In genomic region chr11:69413221-69414181, GRCm38 (mm10) we compare ENCODE assay signal across 8 mouse cellular contexts. TPM values are rescaled to one million over a fixed set of nuclear protein-coding genes. Genes with fewer than 3 reads are reported as not detected.
DNase-seq lines count a peak whose midpoint lies in the region; ATAC-seq and TF ChIP-seq lines count a peak whose summit lies in the region.

Gene Kdm6b (minus strand): TSS chr11:69413675.

- no peaks in the 10 kb centered on the region; the same call in 1 of the 2 replicates for H3K36me3 ChIP-seq in intestine, postnatal 0 days (ENCODE audit: control insufficient read depth, insufficient read depth)
- H3K36me3 ChIP-seq in limb, embryonic 13.5 days: peaks cover 21% of the 10 kb centered on the region
- H3K36me3 ChIP-seq in neural tube, embryonic 12.5 days: peaks cover 8% of the 10 kb centered on the region

- H3K4me1 ChIP-seq in intestine, postnatal 0 days (replicated peaks; ENCODE audit: control insufficient read depth, insufficient read depth, low read length): peaks cover 16% of the 10 kb centered on the region
- H3K4me1 ChIP-seq in limb, embryonic 13.5 days: peaks cover 57% of the 10 kb centered on the region
- H3K4me1 ChIP-seq in neural tube, embryonic 12.5 days: peaks cover 70% of the 10 kb centered on the region

- 26% methylated on average over 12 of the region's 12 CpGs for WGBS in intestine, postnatal 0 days
- WGBS in limb, embryonic 13.5 days: 32% methylated on average over 12 of the region's 12 CpGs
- 44% methylated on average over 12 of the region's 12 CpGs for WGBS in neural tube, embryonic 12.5 days

- no peaks in the 10 kb centered on the region for H3K27me3 ChIP-seq in intestine, postnatal 0 days (replicated peaks; ENCODE audit: control insufficient read depth, insufficient read depth, low read length)
- no peaks in the 10 kb centered on the region for H3K27me3 ChIP-seq in limb, embryonic 13.5 days
- H3K27me3 ChIP-seq in neural tube, embryonic 12.5 days (replicated peaks): no peaks in the 10 kb centered on the region

- H3K9ac ChIP-seq in intestine, postnatal 0 days (ENCODE audit: low read depth, low read length): peak within 1 kb of the TSS; percentile 7; the same call in 1 of the 2 replicates
- peak within 1 kb of the TSS; percentile 97 for H3K9ac ChIP-seq in limb, embryonic 13.5 days
- peak within 1 kb of the TSS; percentile 95 for H3K9ac ChIP-seq in neural tube, embryonic 12.5 days

- no peaks in the 10 kb centered on the region for H3K9me3 ChIP-seq in intestine, postnatal 0 days (ENCODE audit: control insufficient read depth)
- no peaks in the 10 kb centered on the region for H3K9me3 ChIP-seq in limb, embryonic 13.5 days
- H3K9me3 ChIP-seq in neural tube, embryonic 12.5 days: no peaks in the 10 kb centered on the region

- TF ChIP-seq CTCF in intestine, postnatal 0 days (IDR thresholded peaks at IDR 0.05; ENCODE audit: low read depth): peak; percentile 35; the same call in 1 of the 2 replicates

- intact Hi-C loops in gastrocnemius, postnatal 36 days (cut with DNase I): loop anchor here (10.0 kb wide), 2 partner anchors 319 to 581 kb away; partner anchors contain the start of genes Gabarap, Per1 and Phf23

- ATAC-seq in intestine, postnatal 0 days: no peak
- ATAC-seq in limb, embryonic 13.5 days (ENCODE audit: low FRiP score, low read depth): no peak
- no peak for ATAC-seq in neural tube, embryonic 12.5 days (ENCODE audit: low FRiP score, low read depth)
- ATAC-seq in erythroblast, adult 5-6 weeks (replicated peaks; ENCODE audit: low FRiP score, poor library complexity, severe bottlenecking): no peak

- H3K4me3 ChIP-seq in intestine, postnatal 0 days (ENCODE audit: low read depth, low read length): peak within 1 kb of the TSS; percentile 7; the same call in 1 of the 2 replicates
- H3K4me3 ChIP-seq in limb, embryonic 13.5 days: peak within 1 kb of the TSS; percentile 82
- peak within 1 kb of the TSS; percentile 76 for H3K4me3 ChIP-seq in neural tube, embryonic 12.5 days

- H3K4me2 ChIP-seq in intestine, postnatal 0 days (replicated peaks; ENCODE audit: low read depth): peak within 1 kb of the TSS; percentile 86
- H3K4me2 ChIP-seq in limb, embryonic 13.5 days (replicated peaks): peak within 1 kb of the TSS; percentile 98
- H3K4me2 ChIP-seq in neural tube, embryonic 12.5 days (replicated peaks): peak within 1 kb of the TSS; percentile 98

- peak; percentile 55 to 80 for DNase-seq in urinary bladder, adult 18-20 months (ENCODE audit: low spot score in 2 of 2)
- DNase-seq in urinary bladder, postnatal 4 days (ENCODE audit: low spot score in 2 of 2): no peak
- peak; percentile 67 to 79 for DNase-seq in cerebellum, postnatal 25 days
- no peak for DNase-seq in gastrocnemius, postnatal 36 days

- peak within 1 kb of the TSS; percentile 98 for H3K27ac ChIP-seq in intestine, postnatal 0 days (ENCODE audit: low read depth, low read length)
- H3K27ac ChIP-seq in limb, embryonic 13.5 days: peak within 1 kb of the TSS; percentile 99
- H3K27ac ChIP-seq in neural tube, embryonic 12.5 days: peak within 1 kb of the TSS; percentile 95

RNA-seq across cellular contexts. Expression of gene Kdm6b, which starts in this region (rescaled TPM):
- total RNA-seq in gastrocnemius, postnatal 36 days (2021): 10 to 100 TPM; 23.0 to 27.2 TPM
- 18.2 and 23.6 TPM in 2 replicates for polyA plus RNA-seq in intestine, postnatal 0 days (2015; fragmentation: Nextera tagmentation; extraction: Ambion mirVana)
- polyA plus RNA-seq in limb, embryonic 13.5 days (2015; fragmentation: Nextera tagmentation; extraction: Ambion mirVana): 47.3 and 49.3 TPM in 2 replicates
- 48.6 and 52.4 TPM in 2 replicates for polyA plus RNA-seq in neural tube, embryonic 12.5 days (2016; fragmentation: Nextera tagmentation; extraction: Ambion mirVana)
- 5.8 and 8.2 TPM in 2 replicates for total RNA-seq in erythroblast, adult 5-6 weeks (2015; ENCODE audit: low replicate concordance)
- 0.84 and 1.5 TPM in 2 replicates for total RNA-seq in erythroblast, adult 5-6 weeks (2017; ENCODE audit: low replicate concordance)

Comparison
In these comparisons a context has a peak if more than half of its experiments do, and no peak if none do; other contexts are left out.
1. DNase-seq: peak in urinary bladder, adult 18-20 months (2 of 2) and cerebellum, postnatal 25 days (2 of 2); none in urinary bladder, postnatal 4 days (0 of 2) and gastrocnemius, postnatal 36 days (0 of 2).
2. H3K4me3 ChIP-seq: peak in every context shown above with its lines; median percentile 82 in limb, embryonic 13.5 days; 76 in neural tube, embryonic 12.5 days; 7 in intestine, postnatal 0 days.
3. H3K9ac ChIP-seq: peak in every context shown above with its lines; median percentile 97 in limb, embryonic 13.5 days; 95 in neural tube, embryonic 12.5 days; 7 in intestine, postnatal 0 days.
4. Peak in every context shown above with its lines, with median percentiles within 50 percentile points of each other: H3K27ac ChIP-seq and H3K4me2 ChIP-seq.